Mouse (Mus musculus): ENCODE results near the gene Gapvd1. TPM values are rescaled to one million over a fixed set of nuclear protein-coding genes. Genes with fewer than 3 reads are reported as not detected.

Gene Gapvd1
- total and polyA plus RNA-seq, 3 experiments: 10.2 to 36.7 (median 35.5) TPM

DNA sequence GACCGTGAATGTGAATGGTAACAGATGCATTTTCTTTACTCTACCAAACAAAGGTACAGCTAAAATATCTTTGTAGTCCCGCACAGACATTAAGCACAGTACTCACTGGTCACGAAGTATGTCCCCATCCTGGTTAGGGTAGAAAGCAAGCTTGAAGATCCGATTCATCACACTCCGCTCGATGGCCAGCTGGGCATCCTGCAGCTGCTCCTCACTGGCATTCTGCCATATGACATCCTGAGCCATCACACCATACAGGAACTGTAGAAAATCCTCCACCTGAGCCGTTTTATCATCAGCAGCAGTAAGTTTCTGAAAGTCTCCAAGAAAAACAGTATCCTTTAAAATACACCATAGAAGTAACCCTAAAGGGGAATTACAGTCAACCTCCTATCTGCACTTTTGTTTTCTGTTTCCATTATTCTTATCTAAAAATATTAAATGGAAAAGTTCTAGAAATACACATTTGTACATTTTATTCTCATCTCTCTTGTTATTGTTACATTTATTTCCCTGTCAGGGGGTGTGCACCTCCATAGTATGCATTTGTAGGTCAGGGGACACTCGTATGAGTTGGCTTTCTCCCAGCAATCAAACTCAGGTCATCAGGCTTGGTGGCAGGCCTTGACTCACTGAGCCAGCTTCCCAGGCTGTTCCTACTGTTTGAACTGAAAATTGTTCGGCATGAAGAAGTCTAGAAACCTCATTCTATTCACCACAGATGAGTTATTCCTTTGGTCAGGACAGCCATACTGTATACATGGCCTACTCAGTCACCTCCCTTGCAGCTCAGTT is 70.8 kb downstream of the Gapvd1 start:
- DNase-seq: no peak
- WGBS: 72% methylated on average over 9 of the region's 9 CpGs
- H3K27me3 ChIP-seq (ENCODE audit: control insufficient read depth, insufficient read depth, low read length): no peaks in the 10 kb centered on the region
- no peaks in the 10 kb centered on the region; the same call in 1 of the 2 replicates for H3K79me2 ChIP-seq (replicated peaks; ENCODE audit: control insufficient read depth, insufficient read depth, low read length)
- no peak overlapping the region for H3K27ac ChIP-seq
- H3K4me1 ChIP-seq (ENCODE audit: control insufficient read depth, insufficient read depth, low read length): no peaks in the 10 kb centered on the region
- H3K9ac ChIP-seq (ENCODE audit: low read depth, low read length): no peak overlapping the region
- no peak overlapping the region for H3K4me3 ChIP-seq
- peaks cover 2% of the 10 kb centered on the region; the same call in 1 of the 2 replicates for H3K36me3 ChIP-seq (ENCODE audit: control insufficient read depth, insufficient read depth, low read length)
- TF ChIP-seq EP300 (IDR thresholded peaks at IDR 0.05; ENCODE audit: insufficient read depth, low read depth, low read length) (no peak), CTCF (IDR thresholded peaks at IDR 0.05) (no peak), POLR2A (IDR thresholded peaks at IDR 0.05; ENCODE audit: insufficient read depth, low read depth, low read length) (no peak)
- intact Hi-C loops (cut with DNase I): no loop called here

DNA sequence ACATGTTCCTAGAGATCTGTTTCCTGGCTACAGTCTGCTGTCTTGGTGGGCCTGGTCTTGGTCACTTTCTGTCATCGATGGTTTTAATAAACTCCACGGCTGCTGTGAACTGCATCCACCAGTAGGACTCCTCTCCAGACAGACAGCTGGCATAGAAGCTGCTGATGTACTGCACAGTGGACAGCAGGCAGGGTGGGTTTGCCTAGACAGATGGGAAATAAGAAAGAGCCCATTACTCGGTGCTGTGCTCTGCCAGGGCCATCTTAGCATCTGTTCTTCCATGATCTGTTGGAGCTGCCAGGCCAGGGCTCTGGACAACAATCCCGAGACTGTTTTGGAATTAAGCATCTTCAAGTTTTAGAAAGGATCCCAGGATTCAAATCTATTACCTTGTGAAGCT is 77.1 kb downstream of the Gapvd1 start:
- no peak overlapping the region for H3K4me3 ChIP-seq
- no peaks in the 10 kb centered on the region for H3K79me2 ChIP-seq (replicated peaks; ENCODE audit: control insufficient read depth, insufficient read depth, low read length)
- no peaks in the 10 kb centered on the region for H3K27me3 ChIP-seq (ENCODE audit: control insufficient read depth, insufficient read depth, low read length)
- intact Hi-C loops (cut with DNase I): no loop called here
- no peak for TF ChIP-seq POLR2A (IDR thresholded peaks at IDR 0.05; ENCODE audit: insufficient read depth, low read depth, low read length)
- no peak for TF ChIP-seq CTCF (IDR thresholded peaks at IDR 0.05)
- no peak for TF ChIP-seq EP300 (IDR thresholded peaks at IDR 0.05; ENCODE audit: insufficient read depth, low read depth, low read length)
- no peaks in the 10 kb centered on the region for H3K4me1 ChIP-seq (ENCODE audit: control insufficient read depth, insufficient read depth, low read length)
- H3K9ac ChIP-seq (ENCODE audit: low read depth, low read length): no peak overlapping the region
- no peak overlapping the region for H3K27ac ChIP-seq
- H3K36me3 ChIP-seq (ENCODE audit: control insufficient read depth, insufficient read depth, low read length): no peaks in the 10 kb centered on the region
- WGBS: 74% methylated on average over 4 of the region's 4 CpGs
- DNase-seq: no peak

DNA sequence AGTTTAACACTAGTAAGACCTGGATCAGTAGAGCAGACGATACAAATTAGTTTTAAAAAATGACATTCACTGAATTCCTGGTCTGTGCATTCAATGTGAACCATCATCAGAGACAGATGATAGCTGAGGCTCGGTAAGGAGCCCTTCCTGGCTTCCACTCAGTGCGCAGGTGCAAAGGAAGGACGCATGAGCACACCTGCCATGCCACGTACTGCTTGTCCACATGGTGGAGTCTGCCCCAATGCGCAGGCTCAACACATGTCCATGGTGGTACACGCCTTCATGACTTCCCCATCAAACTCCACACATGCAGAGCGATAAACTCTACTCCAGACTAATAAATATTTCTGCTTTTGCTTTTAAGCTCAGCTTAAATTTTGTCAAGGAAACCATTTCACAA is 78.0 kb downstream of the Gapvd1 start:
- no peaks in the 10 kb centered on the region for H3K27me3 ChIP-seq (ENCODE audit: control insufficient read depth, insufficient read depth, low read length)
- no peak overlapping the region for H3K4me3 ChIP-seq
- H3K79me2 ChIP-seq (replicated peaks; ENCODE audit: control insufficient read depth, insufficient read depth, low read length): no peaks in the 10 kb centered on the region
- intact Hi-C loops (cut with DNase I): no loop called here
- no peaks in the 10 kb centered on the region for H3K36me3 ChIP-seq (ENCODE audit: control insufficient read depth, insufficient read depth, low read length)
- H3K27ac ChIP-seq: no peak overlapping the region
- H3K4me1 ChIP-seq (ENCODE audit: control insufficient read depth, insufficient read depth, low read length): no peaks in the 10 kb centered on the region
- no peak for DNase-seq
- WGBS: 91% methylated on average over 8 of the region's 8 CpGs
- TF ChIP-seq EP300 (IDR thresholded peaks at IDR 0.05; ENCODE audit: insufficient read depth, low read depth, low read length) (no peak), CTCF (IDR thresholded peaks at IDR 0.05) (no peak), POLR2A (IDR thresholded peaks at IDR 0.05; ENCODE audit: insufficient read depth, low read depth, low read length) (no peak)
- H3K9ac ChIP-seq (ENCODE audit: low read depth, low read length): no peak overlapping the region

DNA sequence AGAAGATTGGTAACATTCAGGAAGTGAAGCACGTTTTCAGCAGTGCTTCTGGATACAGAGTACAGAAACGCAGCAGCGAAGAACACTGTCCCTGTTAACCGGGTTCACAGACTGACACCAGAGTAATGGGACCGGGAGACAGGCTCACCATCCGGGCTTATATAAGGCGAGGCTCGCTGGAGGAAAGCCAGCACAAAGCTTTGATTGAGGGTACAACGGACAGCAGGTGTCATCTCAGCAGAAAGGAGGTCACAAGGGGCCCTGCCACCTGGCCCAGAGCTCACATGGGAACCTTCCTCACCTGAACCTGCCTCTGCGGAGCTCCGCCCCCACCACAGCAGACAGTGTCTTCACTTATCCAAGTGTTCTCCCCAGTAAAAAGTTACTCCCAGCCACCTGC is 81.2 kb downstream of the Gapvd1 start:
- Histone ChIP-seq H3K36me3 (ENCODE audit: control insufficient read depth, insufficient read depth, low read length) (no peaks in the 10 kb centered on the region), H3K9ac (ENCODE audit: low read depth, low read length) (no peak overlapping the region), H3K4me1 (ENCODE audit: control insufficient read depth, insufficient read depth, low read length) (peaks cover 3% of the 10 kb centered on the region), H3K27me3 (ENCODE audit: control insufficient read depth, insufficient read depth, low read length) (no peaks in the 10 kb centered on the region), H3K4me3 (no peak overlapping the region), H3K79me2 (replicated peaks; ENCODE audit: control insufficient read depth, insufficient read depth, low read length) (no peaks in the 10 kb centered on the region), H3K27ac (no peak overlapping the region)
- 85% methylated on average over 11 of the region's 11 CpGs for WGBS
- TF ChIP-seq CTCF (IDR thresholded peaks at IDR 0.05): no peak
- intact Hi-C loops (cut with DNase I): no loop called here
- no peak for DNase-seq

DNA sequence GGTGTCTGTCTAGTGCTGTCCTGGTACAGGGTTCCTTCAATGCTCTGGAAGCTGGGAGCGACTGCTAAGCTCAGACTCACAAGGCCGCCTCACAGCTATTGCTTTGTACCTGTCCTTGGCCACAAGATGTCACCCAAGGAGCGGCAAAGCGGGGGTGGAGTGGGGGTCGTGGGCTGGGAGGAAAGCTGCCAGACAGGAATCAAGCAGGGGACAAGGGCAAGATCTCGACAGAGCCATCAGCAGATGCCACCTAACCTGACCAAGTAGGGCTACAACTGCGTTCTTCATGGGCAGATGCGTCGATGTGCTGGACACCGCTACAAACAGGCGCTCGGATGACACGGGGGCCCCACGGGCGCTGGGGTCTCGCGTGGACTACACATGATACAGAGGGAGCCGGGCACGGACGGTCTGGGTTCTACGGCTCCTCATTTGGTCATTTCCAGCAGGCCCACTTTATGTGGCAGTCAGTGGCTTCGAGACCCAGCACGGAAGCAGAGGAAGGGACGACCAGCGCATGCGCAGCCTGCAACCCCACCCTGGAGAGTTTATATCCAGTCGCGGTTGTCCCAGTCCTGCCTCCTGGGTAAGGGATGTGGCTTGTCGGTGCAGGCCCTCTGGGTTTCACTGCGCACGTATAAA is 83.5 kb downstream of the Gapvd1 start:
- WGBS: 23% methylated on average over 31 of the region's 31 CpGs
- peaks cover 5% of the 10 kb centered on the region for H3K4me1 ChIP-seq (ENCODE audit: control insufficient read depth, insufficient read depth, low read length)
- H3K79me2 ChIP-seq (replicated peaks; ENCODE audit: control insufficient read depth, insufficient read depth, low read length): no peaks in the 10 kb centered on the region
- H3K4me3 ChIP-seq: peak overlapping the region; percentile 51
- H3K27ac ChIP-seq: peak overlapping the region; percentile 15; the same call in 1 of the 2 replicates
- H3K9ac ChIP-seq (ENCODE audit: low read depth, low read length): peak overlapping the region; percentile 83
- no peaks in the 10 kb centered on the region for H3K36me3 ChIP-seq (ENCODE audit: control insufficient read depth, insufficient read depth, low read length)
- peak; percentile 56 to 62 for DNase-seq
- H3K27me3 ChIP-seq (ENCODE audit: control insufficient read depth, insufficient read depth, low read length): no peaks in the 10 kb centered on the region
- TF ChIP-seq CTCF (IDR thresholded peaks at IDR 0.05) (peak; percentile 60), EP300 (IDR thresholded peaks at IDR 0.05; ENCODE audit: insufficient read depth, low read depth, low read length) (no peak), POLR2A (IDR thresholded peaks at IDR 0.05; ENCODE audit: insufficient read depth, low read depth, low read length) (0 out of 2 replicates have a peak, but pooled peaks have one; percentile 26)
- intact Hi-C loops (cut with DNase I): loop anchor here (2.0 kb wide), 1 partner anchor 299 kb away; no protein-coding TSS in a partner anchor

DNA sequence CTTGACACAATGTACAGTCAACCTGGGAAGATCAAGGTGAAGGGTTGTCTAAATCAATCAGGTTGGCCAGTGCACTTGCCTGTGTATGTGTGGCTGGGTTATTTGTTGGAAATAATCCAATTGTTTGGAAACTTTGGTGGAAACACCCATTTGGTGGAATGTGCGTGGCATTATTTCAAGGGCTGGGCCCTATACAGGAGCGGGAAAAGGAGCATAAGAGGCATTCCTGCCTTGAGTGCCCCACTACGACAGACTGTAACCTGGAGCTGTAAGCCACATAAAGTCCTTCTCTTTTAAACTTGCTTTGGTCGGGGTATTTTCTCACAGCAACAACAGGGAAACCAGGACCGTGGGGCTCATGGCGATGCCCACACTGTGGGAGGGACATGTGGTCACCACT is 84.6 kb downstream of the Gapvd1 start:
- H3K4me1 ChIP-seq (ENCODE audit: control insufficient read depth, insufficient read depth, low read length): peaks cover 5% of the 10 kb centered on the region
- H3K36me3 ChIP-seq (ENCODE audit: control insufficient read depth, insufficient read depth, low read length): no peaks in the 10 kb centered on the region
- intact Hi-C loops (cut with DNase I): loop anchor here (2.0 kb wide), 1 partner anchor 300 kb away; no protein-coding TSS in a partner anchor
- H3K79me2 ChIP-seq (replicated peaks; ENCODE audit: control insufficient read depth, insufficient read depth, low read length): no peaks in the 10 kb centered on the region
- H3K27me3 ChIP-seq (ENCODE audit: control insufficient read depth, insufficient read depth, low read length): no peaks in the 10 kb centered on the region
- no peak for DNase-seq
- H3K27ac ChIP-seq: no peak overlapping the region
- no peak overlapping the region for H3K4me3 ChIP-seq
- TF ChIP-seq CTCF (IDR thresholded peaks at IDR 0.05) (no peak), POLR2A (IDR thresholded peaks at IDR 0.05; ENCODE audit: insufficient read depth, low read depth, low read length) (no peak), EP300 (IDR thresholded peaks at IDR 0.05; ENCODE audit: insufficient read depth, low read depth, low read length) (no peak)
- WGBS: 77% methylated on average over 6 of the region's 6 CpGs
- H3K9ac ChIP-seq (ENCODE audit: low read depth, low read length): no peak overlapping the region

Data from heart, adult 2 months (tissue).